Mouse (Mus musculus): ENCODE measurements around the gene Fam102a. TPM values are rescaled to one million over a fixed set of nuclear protein-coding genes. Genes with fewer than 3 reads are reported as not detected.
A peak's percentile ranks its signal among the peaks of the same experiment; 100 is the strongest.

The Fam102a gene
- total and polyA plus RNA-seq, 3 experiments: 1.3 to 7.8 (median 3.8) TPM

GRCm38 (mm10) chr2:32574497-32574896 lies 39.4 kb downstream of the Fam102a start, which contains the start of gene Pip5kl1:
Pip5kl1 (plus strand) TSS chr2:32574797.
- H3K4me2 ChIP-seq (ENCODE audit: insufficient read depth, low read depth, poor library complexity, severe bottlenecking): no peak within 1 kb of the TSS
- H3K4me1 ChIP-seq (ENCODE audit: control insufficient read depth in 1 of 2, insufficient read depth in 2 of 2): peaks cover 3 to 35% of the 10 kb centered on the region in 2 experiments
- in situ Hi-C loops (cut with MboI; ENCODE audit: low pct_ligation_motif_present, low pct_unique_long_range_greater_than_20kb, low sequenced_read_pairs) (loop anchor here (25.0 kb wide), 1 partner anchor 437 kb away; no protein-coding TSS in a partner anchor), dilution Hi-C loops (cut with MboI; ENCODE audit: extremely low pct_ligation_motif_present, extremely low pct_unique_long_range_greater_than_20kb, low sequenced_read_pairs) (no loop called here)
- no peak for DNase-seq (ENCODE audit: extremely low read depth)
- H3K4me3 ChIP-seq (replicated peaks in 1 of 3; ENCODE audit: low read depth in 2 of 3, low read length in 2 of 3, poor library complexity in 1 of 3): no peak within 1 kb of the TSS
- peaks cover 16% of the 10 kb centered on the region for H3K79me2 ChIP-seq (replicated peaks; ENCODE audit: control insufficient read depth, extremely low read depth, insufficient read depth, poor library complexity, severe bottlenecking)
- H3K9me3 ChIP-seq (replicated peaks; ENCODE audit: low read length): no peaks in the 10 kb centered on the region
- no peak for TF ChIP-seq USF2 (conservative IDR thresholded peaks at IDR 0.05; ENCODE audit: low read depth, low read length)
- TF ChIP-seq USF1 (IDR thresholded peaks at IDR 0.05; ENCODE audit: low read depth, low read length): no peak
- no peak for TF ChIP-seq GABPA (IDR thresholded peaks at IDR 0.05; ENCODE audit: insufficient replicate concordance, low read depth, low read length)
- no peak for TF ChIP-seq TCF12 (IDR thresholded peaks at IDR 0.05; ENCODE audit: low read depth, low read length)
- no peak for TF ChIP-seq ZNF384 (IDR thresholded peaks at IDR 0.05; ENCODE audit: low read depth, low read length)
- no peak for TF ChIP-seq MEF2A (IDR thresholded peaks at IDR 0.05; ENCODE audit: borderline replicate concordance, low read depth, low read length)
- TF ChIP-seq HCFC1 (IDR thresholded peaks at IDR 0.05; ENCODE audit: low read depth, low read length): no peak
- no peak for TF ChIP-seq IRF4 (IDR thresholded peaks at IDR 0.05; ENCODE audit: low read depth, low read length)
- TF ChIP-seq ELF1 (IDR thresholded peaks at IDR 0.05; ENCODE audit: low read depth, low read length): no peak
- TF ChIP-seq ZC3H11A (IDR thresholded peaks at IDR 0.05; ENCODE audit: low read depth, low read length): no peak
- no peak for TF ChIP-seq CTCF (conservative IDR thresholded peaks at IDR 0.05 in 1 of 2, IDR thresholded peaks at IDR 0.05 in 1 of 2; ENCODE audit: low read depth in 2 of 2, low read length in 2 of 2)
- TF ChIP-seq POLR2AphosphoS2 (IDR thresholded peaks at IDR 0.05; ENCODE audit: low read depth, low read length): no peak; the same call in 1 of the 2 replicates
- TF ChIP-seq SIN3A (IDR thresholded peaks at IDR 0.05; ENCODE audit: low read length): no peak
- TF ChIP-seq RAD21 (IDR thresholded peaks at IDR 0.05; ENCODE audit: low read depth, low read length): no peak
- H3K27me3 ChIP-seq (replicated peaks): no peaks in the 10 kb centered on the region
- peaks cover 11 to 49% of the 10 kb centered on the region in 2 experiments for H3K36me3 ChIP-seq (replicated peaks in 1 of 2; ENCODE audit: control insufficient read depth in 1 of 2, insufficient read depth in 1 of 2, low read length in 1 of 2)
- H3K27ac ChIP-seq (ENCODE audit: insufficient read depth, low read depth): no peak within 1 kb of the TSS
- no peak within 1 kb of the TSS for H3K9ac ChIP-seq (ENCODE audit: insufficient read depth, low read depth)

DNA sequence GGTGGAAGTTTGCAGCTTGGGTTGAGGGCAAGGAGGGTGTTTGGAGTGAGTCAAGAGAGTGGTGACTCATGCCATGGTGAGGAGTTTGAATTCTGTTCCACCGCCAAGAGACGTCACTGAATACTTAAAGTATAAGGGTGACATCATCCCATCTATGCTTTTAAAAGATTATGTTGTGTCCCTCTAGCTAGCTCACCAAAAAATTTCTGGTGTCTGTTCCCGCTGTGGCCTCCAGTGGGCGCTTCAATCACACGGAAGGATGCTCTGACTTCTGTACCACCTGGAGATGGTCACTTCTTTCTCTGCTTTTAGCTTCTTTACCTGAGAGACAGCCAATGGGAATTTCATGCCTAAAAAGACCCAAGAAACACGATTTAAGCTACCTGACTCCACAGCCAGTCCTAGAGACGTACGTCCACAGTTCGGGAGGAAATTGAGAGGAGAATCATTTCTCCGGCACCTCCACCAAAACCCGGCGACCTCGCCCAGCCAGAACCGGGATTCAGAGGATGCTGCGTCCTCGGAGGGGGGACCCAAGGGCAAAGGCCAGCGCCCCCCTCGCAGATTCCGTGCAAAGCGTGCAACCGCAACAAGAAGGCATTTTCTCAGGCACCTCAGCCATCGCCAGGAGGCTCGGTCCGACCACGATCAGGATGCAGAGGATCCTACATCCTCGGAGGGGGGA lies 39.9 kb downstream of the Fam102a start:
- TF ChIP-seq CTCF (conservative IDR thresholded peaks at IDR 0.05 in 1 of 2, IDR thresholded peaks at IDR 0.05 in 1 of 2; ENCODE audit: low read depth in 2 of 2, low read length in 2 of 2) (peak; percentile 82 to 85), ZKSCAN1 (IDR thresholded peaks at IDR 0.05; ENCODE audit: borderline replicate concordance, low read depth, low read length) (no peak), RAD21 (IDR thresholded peaks at IDR 0.05; ENCODE audit: low read depth, low read length) (peak; percentile 58)
- Histone ChIP-seq H3K4me3 (replicated peaks in 1 of 3; ENCODE audit: low read depth in 2 of 3, low read length in 2 of 3, poor library complexity in 1 of 3) (no peak overlapping the region), H3K9me3 (replicated peaks; ENCODE audit: low read length) (no peaks in the 10 kb centered on the region), H3K9ac (ENCODE audit: insufficient read depth, low read depth) (no peak overlapping the region), H3K27me3 (replicated peaks) (no peaks in the 10 kb centered on the region), H3K27ac (ENCODE audit: insufficient read depth, low read depth) (no peak overlapping the region), H3K79me2 (replicated peaks; ENCODE audit: control insufficient read depth, extremely low read depth, insufficient read depth, poor library complexity, severe bottlenecking) (peaks cover 16% of the 10 kb centered on the region), H3K4me2 (ENCODE audit: insufficient read depth, low read depth, poor library complexity, severe bottlenecking) (no peak overlapping the region), H3K36me3 (replicated peaks in 1 of 2; ENCODE audit: control insufficient read depth in 1 of 2, insufficient read depth in 1 of 2, low read length in 1 of 2) (peaks cover 11 to 49% of the 10 kb centered on the region in 2 experiments), H3K4me1 (ENCODE audit: control insufficient read depth in 1 of 2, insufficient read depth in 2 of 2) (peaks cover 3 to 35% of the 10 kb centered on the region in 2 experiments)
- in situ Hi-C loops (cut with MboI; ENCODE audit: low pct_ligation_motif_present, low pct_unique_long_range_greater_than_20kb, low sequenced_read_pairs): loop anchor here (5.0 to 25.0 kb wide), 2 partner anchors 37 to 438 kb away; no protein-coding TSS in a partner anchor
- peak; percentile 54 for DNase-seq (ENCODE audit: extremely low read depth)
- dilution Hi-C loops (cut with MboI; ENCODE audit: extremely low pct_ligation_motif_present, extremely low pct_unique_long_range_greater_than_20kb, low sequenced_read_pairs): no loop called here

All from CH12.LX (cell line).